21 mouse cellular contexts compared by ENCODE assay signal in genomic region chr10:81189821-81190220, GRCm38 (mm10). TPM values are rescaled to one million over a fixed set of nuclear protein-coding genes. Genes with fewer than 3 reads are reported as not detected.
"Had no signal": no experiment of that assay in that cellular context is flagged by ENCODE, and none has a peak within 500 bp of the region (broad histone marks: within the 10 kb centered on the region; RNA-seq: fewer than 3 reads in every experiment).

No protein-coding gene starts in this region.

- H3K4me3 ChIP-seq: midbrain, embryonic 10.5 days; midbrain, embryonic 12.5 days; myocyte; neural tube, embryonic 13.5 days; neural tube, embryonic 15.5 days; stomach, embryonic 15.5 days had no signal

- H3K27ac ChIP-seq: midbrain, embryonic 10.5 days; midbrain, embryonic 12.5 days; neural tube, embryonic 13.5 days; neural tube, embryonic 15.5 days; stomach, embryonic 15.5 days had no signal

- DNase-seq: midbrain, embryonic 14.5 days; right cerebral cortex, adult 18-20 months; right cerebral cortex, postnatal 25 days; right cerebral cortex, postnatal 4 days; thymus, adult 2 months; thymus, postnatal 25 days had no signal

- H3K9ac ChIP-seq: lung, embryonic 14.5 days; midbrain, embryonic 12.5 days; neural tube, embryonic 13.5 days; neural tube, embryonic 15.5 days; stomach, embryonic 15.5 days had no signal

- H3K9me3 ChIP-seq: midbrain, embryonic 10.5 days; midbrain, embryonic 12.5 days; neural tube, embryonic 13.5 days; neural tube, embryonic 15.5 days; stomach, embryonic 15.5 days had no signal

- ATAC-seq: midbrain, embryonic 16.5 days had no signal

- H3K4me2 ChIP-seq: lung, embryonic 14.5 days; midbrain, embryonic 12.5 days; neural tube, embryonic 13.5 days; neural tube, embryonic 15.5 days; stomach, embryonic 15.5 days had no signal

RNA-seq across cellular contexts. Expression of gene 4930442H23Rik, which starts 6.2 kb away (rescaled TPM):
- total RNA-seq: megakaryocyte, adult 5-6 weeks; megakaryocyte-erythroid progenitor cell, adult 5-6 weeks had no signal
- polyA plus RNA-seq: lung, embryonic 14.5 days; lung, embryonic 16.5 days; midbrain, embryonic 12.5 days; midbrain, embryonic 14.5 days; midbrain, embryonic 16.5 days; neural tube, embryonic 11.5 days; neural tube, embryonic 13.5 days; neural tube, embryonic 15.5 days; small intestine, adult 2 months; stomach, embryonic 15.5 days; thymus, adult 2 months; urinary bladder, adult 2 months had no signal

RNA-seq across cellular contexts. Expression of gene Nmrk2, which starts 12.0 kb away (rescaled TPM):
- total RNA-seq: megakaryocyte, adult 5-6 weeks; megakaryocyte-erythroid progenitor cell, adult 5-6 weeks had no signal
- polyA plus RNA-seq: lung, embryonic 14.5 days; midbrain, embryonic 10.5 days; midbrain, embryonic 12.5 days; midbrain, embryonic 14.5 days; midbrain, embryonic 16.5 days; neural tube, embryonic 13.5 days; small intestine, adult 2 months; testis, adult 2 months; urinary bladder, adult 2 months had no signal
